Mouse (Mus musculus): ENCODE data around the gene Phpt1. TPM values are rescaled to one million over a fixed set of nuclear protein-coding genes. Genes with fewer than 3 reads are reported as not detected.

The Phpt1 gene
- polyA plus RNA-seq, 1 experiment from 2014 or later = 148 TPM

GRCm38 (mm10) chr2:25534178-25534865 lies 40.7 kb downstream of the Phpt1 start:
- H3K9ac ChIP-seq (ENCODE audit: low read depth, low read length) = no peak overlapping the region
- no peak overlapping the region for H3K4me2 ChIP-seq (ENCODE audit: low read depth, low read length)
- no peak overlapping the region for H3K27ac ChIP-seq (replicated peaks; ENCODE audit: low read depth, low read length)
- H3K9me3 ChIP-seq (ENCODE audit: control insufficient read depth, low read length) = no peaks in the 10 kb centered on the region
- no peak overlapping the region for H3K4me3 ChIP-seq (ENCODE audit: low read depth, low read length)
- DNase-seq (ENCODE audit: low spot score) = no peak
- H3K27me3 ChIP-seq (replicated peaks; ENCODE audit: control insufficient read depth, insufficient read depth, low read length) = no peaks in the 10 kb centered on the region
- 85% methylated on average over 3 of the region's 3 CpGs for WGBS
- H3K4me1 ChIP-seq (ENCODE audit: control insufficient read depth, insufficient read depth, low read length) = no peaks in the 10 kb centered on the region
- H3K36me3 ChIP-seq (ENCODE audit: control insufficient read depth, insufficient read depth, low read length) = peaks cover 88% of the 10 kb centered on the region
- ATAC-seq (ENCODE audit: low read depth) = no peak

- no peaks in the 10 kb centered on the region for H3K9me3 ChIP-seq (ENCODE audit: control insufficient read depth, low read length)
- H3K4me3 ChIP-seq (ENCODE audit: low read depth, low read length) = no peak overlapping the region
- H3K9ac ChIP-seq (ENCODE audit: low read depth, low read length) = no peak overlapping the region
- DNase-seq (ENCODE audit: low spot score) (no peak), ATAC-seq (ENCODE audit: low read depth) (no peak)
- no peaks in the 10 kb centered on the region for H3K4me1 ChIP-seq (ENCODE audit: control insufficient read depth, insufficient read depth, low read length)
- no peak overlapping the region for H3K4me2 ChIP-seq (ENCODE audit: low read depth, low read length)
- no peaks in the 10 kb centered on the region for H3K27me3 ChIP-seq (replicated peaks; ENCODE audit: control insufficient read depth, insufficient read depth, low read length)
- H3K36me3 ChIP-seq (ENCODE audit: control insufficient read depth, insufficient read depth, low read length) = peaks cover 92% of the 10 kb centered on the region
- 94% methylated on average over 2 of the region's 2 CpGs for WGBS
- H3K27ac ChIP-seq (replicated peaks; ENCODE audit: low read depth, low read length) = no peak overlapping the region
These were observed 41.3 kb downstream of the Phpt1 start for GRCm38 (mm10) chr2:25533707-25534106.

GRCm38 (mm10) chr2:25526510-25527302 lies 48.3 kb downstream of the Phpt1 start:
- DNase-seq (ENCODE audit: low spot score) = no peak
- H3K4me2 ChIP-seq (ENCODE audit: low read depth, low read length) = no peak overlapping the region

More at GRCm38 (mm10) chr2:25526510-25527302, 48.3 kb downstream of the Phpt1 start:
- no peak for ATAC-seq (ENCODE audit: low read depth)
- Histone ChIP-seq H3K9ac (ENCODE audit: low read depth, low read length) (no peak overlapping the region), H3K9me3 (ENCODE audit: control insufficient read depth, low read length) (no peaks in the 10 kb centered on the region), H3K27ac (replicated peaks; ENCODE audit: low read depth, low read length) (no peak overlapping the region), H3K36me3 (ENCODE audit: control insufficient read depth, insufficient read depth, low read length) (peaks cover 97% of the 10 kb centered on the region), H3K4me3 (ENCODE audit: low read depth, low read length) (no peak overlapping the region), H3K4me1 (ENCODE audit: control insufficient read depth, insufficient read depth, low read length) (no peaks in the 10 kb centered on the region), H3K27me3 (replicated peaks; ENCODE audit: control insufficient read depth, insufficient read depth, low read length) (no peaks in the 10 kb centered on the region)
- WGBS = 86% methylated on average over 9 of the region's 9 CpGs

Other genes starting within 250 kb of the Phpt1 start
- 74.7 and 75.0 TPM in 2 replicates for gene Man1b1, start 242.9 kb downstream of the Phpt1 start, polyA plus RNA-seq (2014; fragmentation: Nextera tagmentation; extraction: Ambion mirVana)
- gene Dpp7, start 218.9 kb downstream of the Phpt1 start, polyA plus RNA-seq (2014; fragmentation: Nextera tagmentation; extraction: Ambion mirVana) = 19.7 and 23.8 TPM in 2 replicates
- gene Uap1l1, start 209.5 kb downstream of the Phpt1 start, polyA plus RNA-seq (2014; fragmentation: Nextera tagmentation; extraction: Ambion mirVana) = 20.8 and 20.9 TPM in 2 replicates
- 21.4 and 29.3 TPM in 2 replicates for gene Sapcd2, start 202.9 kb downstream of the Phpt1 start, polyA plus RNA-seq (2014; fragmentation: Nextera tagmentation; extraction: Ambion mirVana)
- gene Entpd2, start 179.3 kb downstream of the Phpt1 start, polyA plus RNA-seq (2014; fragmentation: Nextera tagmentation; extraction: Ambion mirVana) = 11.3 and 12.9 TPM in 2 replicates
- gene Npdc1, start 175.9 kb downstream of the Phpt1 start, polyA plus RNA-seq (2014; fragmentation: Nextera tagmentation; extraction: Ambion mirVana) = 75.1 TPM in 2 replicates
- gene Fut7, start 152.0 kb downstream of the Phpt1 start, polyA plus RNA-seq (2014; fragmentation: Nextera tagmentation; extraction: Ambion mirVana) = 0.10 and 0.11 TPM in 2 replicates
- 6.4 and 6.9 TPM in 2 replicates for gene Abca2, start 146.5 kb downstream of the Phpt1 start, polyA plus RNA-seq (2014; fragmentation: Nextera tagmentation; extraction: Ambion mirVana)
- 11.2 and 22.7 TPM in 2 replicates for gene Clic3, start 118.4 kb downstream of the Phpt1 start, polyA plus RNA-seq (2014; fragmentation: Nextera tagmentation; extraction: Ambion mirVana)
- gene Paxx, start 114.1 kb downstream of the Phpt1 start, polyA plus RNA-seq (2014; fragmentation: Nextera tagmentation; extraction: Ambion mirVana) = 39.3 and 41.7 TPM in 2 replicates
- gene Ptgds, start 105.2 kb downstream of the Phpt1 start, polyA plus RNA-seq (2014; fragmentation: Nextera tagmentation; extraction: Ambion mirVana) = 156 and 191 TPM in 2 replicates
- gene Lcn12, start 81.3 kb downstream of the Phpt1 start, polyA plus RNA-seq (2014; fragmentation: Nextera tagmentation; extraction: Ambion mirVana) = not detected in 2 replicates
- gene Fbxw5, start 74.5 kb downstream of the Phpt1 start, polyA plus RNA-seq (2014; fragmentation: Nextera tagmentation; extraction: Ambion mirVana) = 56.9 and 73.6 TPM in 2 replicates
- gene C8g, start 73.5 kb downstream of the Phpt1 start, polyA plus RNA-seq (2014; fragmentation: Nextera tagmentation; extraction: Ambion mirVana) = 5.0 and 5.1 TPM in 2 replicates
- 30.0 and 33.9 TPM in 2 replicates for gene Traf2, start 28.3 kb downstream of the Phpt1 start, polyA plus RNA-seq (2014; fragmentation: Nextera tagmentation; extraction: Ambion mirVana)
- 312 and 318 TPM in 2 replicates for gene Edf1, start 17.4 kb downstream of the Phpt1 start, polyA plus RNA-seq (2014; fragmentation: Nextera tagmentation; extraction: Ambion mirVana)
- gene Mamdc4, start 379 bp downstream of the Phpt1 start, polyA plus RNA-seq (2014; fragmentation: Nextera tagmentation; extraction: Ambion mirVana) = 1.4 and 1.7 TPM in 2 replicates
- gene Ajm1, start 6.5 kb upstream of the Phpt1 start, polyA plus RNA-seq (2014; fragmentation: Nextera tagmentation; extraction: Ambion mirVana) = 0.40 and 1.4 TPM in 2 replicates
- gene Rabl6, start 33.3 kb upstream of the Phpt1 start, polyA plus RNA-seq (2014; fragmentation: Nextera tagmentation; extraction: Ambion mirVana) = 64.4 and 71.9 TPM in 2 replicates
- gene Ccdc183, start 42.5 kb upstream of the Phpt1 start, polyA plus RNA-seq (2014; fragmentation: Nextera tagmentation; extraction: Ambion mirVana) = 0.33 and 0.41 TPM in 2 replicates
- gene Tmem141, start 46.8 kb upstream of the Phpt1 start, polyA plus RNA-seq (2014; fragmentation: Nextera tagmentation; extraction: Ambion mirVana) = 22.9 and 33.0 TPM in 2 replicates
- gene Fcna, start 52.8 kb upstream of the Phpt1 start, polyA plus RNA-seq (2014; fragmentation: Nextera tagmentation; extraction: Ambion mirVana) = 2.8 and 4.9 TPM in 2 replicates
- not detected in 2 replicates for gene Lcn8, start 77.9 kb upstream of the Phpt1 start, polyA plus RNA-seq (2014; fragmentation: Nextera tagmentation; extraction: Ambion mirVana)
- gene Lcn5, start 82.7 kb upstream of the Phpt1 start, polyA plus RNA-seq (2014; fragmentation: Nextera tagmentation; extraction: Ambion mirVana) = not detected in 2 replicates
- gene Lcn6, start 101.6 kb upstream of the Phpt1 start, polyA plus RNA-seq (2014; fragmentation: Nextera tagmentation; extraction: Ambion mirVana) = not detected in 2 replicates
- not detected in 2 replicates for gene Lcn10, start 107.5 kb upstream of the Phpt1 start, polyA plus RNA-seq (2014; fragmentation: Nextera tagmentation; extraction: Ambion mirVana)
- gene Obp2a, start 124.8 kb upstream of the Phpt1 start, polyA plus RNA-seq (2014; fragmentation: Nextera tagmentation; extraction: Ambion mirVana) = not detected in 2 replicates
- gene Bmyc, start 131.5 kb upstream of the Phpt1 start, polyA plus RNA-seq (2014; fragmentation: Nextera tagmentation; extraction: Ambion mirVana) = 82.5 and 82.9 TPM in 2 replicates
- gene Obp2b, start 161.8 kb upstream of the Phpt1 start, polyA plus RNA-seq (2014; fragmentation: Nextera tagmentation; extraction: Ambion mirVana) = not detected in 2 replicates
- not detected in 2 replicates for gene Lcn3, start 190.3 kb upstream of the Phpt1 start, polyA plus RNA-seq (2014; fragmentation: Nextera tagmentation; extraction: Ambion mirVana)
- gene Lcn11, start 201.8 kb upstream of the Phpt1 start, polyA plus RNA-seq (2014; fragmentation: Nextera tagmentation; extraction: Ambion mirVana) = not detected in 2 replicates
- not detected in 2 replicates for gene Gm13539, start 207.0 kb upstream of the Phpt1 start, polyA plus RNA-seq (2014; fragmentation: Nextera tagmentation; extraction: Ambion mirVana)
- not detected in 2 replicates for gene Glt6d1, start 240.6 kb upstream of the Phpt1 start, polyA plus RNA-seq (2014; fragmentation: Nextera tagmentation; extraction: Ambion mirVana)
- gene Lcn9, start 247.9 kb upstream of the Phpt1 start, polyA plus RNA-seq (2014; fragmentation: Nextera tagmentation; extraction: Ambion mirVana) = not detected in 2 replicates

All from embryonic facial prominence, embryonic 14.5 days (tissue).